Mouse (Mus musculus) MN1 (cell line): ENCODE data around the gene Elovl5.

Experiments
- DNase-seq: peaks from one replicate; pipeline ENCODE4 v3.0.0-alpha.2; 2016; ENCODE audit warnings: low spot score

Gene Elovl5

DNA sequence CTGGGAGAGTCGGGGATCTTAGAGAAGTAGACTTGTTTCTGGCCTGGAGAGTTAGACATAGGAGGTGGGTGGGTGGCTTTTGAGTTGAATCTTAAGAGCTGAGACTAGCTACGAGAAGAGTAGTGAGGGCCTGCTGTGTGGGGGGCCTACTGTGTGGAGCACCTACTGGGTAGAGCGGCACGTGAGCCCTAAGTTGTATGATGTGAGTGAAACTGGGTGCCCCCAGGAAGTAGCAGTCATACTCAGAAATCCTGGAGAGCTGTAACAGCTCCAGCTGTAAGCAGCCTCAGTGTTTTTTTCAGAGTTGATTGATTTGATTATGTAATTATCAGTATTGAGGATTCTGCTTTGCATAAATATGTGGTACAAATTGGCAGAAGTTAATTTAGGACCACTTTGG lies 11.6 kb downstream of the Elovl5 start:
- no peak for DNase-seq

DNA sequence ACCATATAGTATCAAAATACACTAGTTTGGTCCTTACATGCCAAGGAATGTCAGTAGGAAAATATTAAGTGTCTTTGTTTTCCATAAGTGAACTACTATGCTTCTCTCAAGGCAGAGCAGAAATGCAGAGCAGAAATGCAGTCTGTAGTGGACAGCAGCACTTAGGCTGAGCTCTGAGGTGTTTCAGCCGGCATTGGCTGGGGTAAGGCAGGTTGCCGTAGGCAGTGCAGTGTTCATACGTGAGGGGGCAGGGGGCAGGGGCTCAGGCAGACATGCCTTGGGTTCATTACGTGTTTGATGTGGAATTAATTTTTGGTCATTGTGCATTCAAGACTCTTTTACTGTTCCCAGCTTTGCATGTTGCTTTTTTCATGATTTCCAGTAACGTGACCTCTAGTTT lies 12.1 kb downstream of the Elovl5 start:
- DNase-seq, result no peak

DNA sequence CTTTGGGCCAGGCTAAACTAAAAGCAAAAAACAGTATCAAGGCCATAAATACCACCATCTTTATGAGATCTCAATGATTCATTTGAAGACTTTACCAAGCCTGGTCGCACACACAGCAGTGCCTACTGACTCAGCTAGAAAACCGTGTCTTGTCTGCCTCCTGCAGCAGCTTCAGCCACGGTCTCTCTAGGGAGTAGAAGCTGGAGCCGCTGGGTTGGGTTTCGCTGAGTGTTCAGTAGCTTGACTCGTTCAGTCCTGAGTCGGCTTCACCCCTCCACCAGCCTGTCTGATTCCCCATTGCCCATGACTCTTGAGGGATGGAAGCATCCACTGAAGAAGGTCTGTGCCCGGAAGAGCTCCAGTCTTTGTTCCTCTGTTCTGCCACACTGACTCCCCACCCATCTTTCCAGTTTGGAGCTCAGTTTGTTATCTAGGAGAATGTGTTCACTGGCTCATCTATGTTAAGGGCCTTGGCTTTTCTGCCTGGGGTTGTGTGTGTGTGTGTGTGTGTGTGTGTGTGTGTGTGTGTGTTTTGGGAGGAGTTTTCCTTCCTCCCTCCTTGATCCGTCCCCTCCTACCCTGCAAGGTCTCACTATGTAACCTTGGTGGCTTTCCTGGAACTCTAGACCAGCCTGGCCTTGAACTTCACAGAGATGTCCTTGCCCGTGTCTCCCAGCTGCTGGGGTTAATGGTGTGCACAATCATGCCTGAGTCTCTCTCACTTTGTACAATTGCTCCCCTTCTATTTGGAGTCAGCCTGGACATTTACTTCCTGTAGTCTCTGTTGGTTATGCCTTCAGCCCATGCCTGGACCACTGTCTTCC lies 13.1 kb downstream of the Elovl5 start:
- DNase-seq, result peak; percentile 64

DNA sequence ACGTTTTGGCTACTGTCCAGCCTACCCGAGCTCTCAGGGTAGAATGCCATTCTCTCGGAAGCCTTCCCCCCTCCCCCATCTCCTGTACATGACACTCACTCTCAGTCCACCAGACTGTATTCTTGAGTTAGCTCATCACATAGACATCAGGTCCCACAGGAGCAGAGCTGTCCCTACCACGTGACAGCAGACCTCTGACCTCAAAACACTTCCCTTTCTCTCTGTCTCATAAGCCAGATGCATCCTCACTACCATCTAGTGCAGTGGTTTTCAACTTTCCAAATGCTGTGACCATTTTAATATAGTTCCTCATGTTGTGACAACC lies 13.7 kb downstream of the Elovl5 start:
- DNase-seq, result no peak

DNA sequence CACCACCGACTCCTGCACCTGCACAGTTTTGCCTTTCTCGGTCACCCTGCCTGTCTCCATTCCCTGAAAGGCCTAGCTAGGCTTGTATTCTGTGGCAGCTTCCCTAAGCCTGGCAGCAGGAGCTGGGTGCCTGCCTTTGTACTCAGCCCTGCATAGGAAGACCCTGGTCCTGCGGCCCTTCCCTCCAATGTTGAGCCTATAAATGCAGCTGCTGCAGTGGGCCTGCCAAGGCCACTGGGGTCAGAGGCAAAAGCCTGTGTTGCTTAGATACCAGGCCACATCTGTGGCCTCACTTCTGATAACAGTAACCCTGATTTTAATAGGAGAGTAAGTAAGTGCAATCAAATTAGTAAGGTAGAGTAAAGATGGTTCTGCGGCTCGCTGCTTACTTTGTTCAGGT lies 14.6 kb downstream of the Elovl5 start:
- DNase-seq, result no peak

DNA sequence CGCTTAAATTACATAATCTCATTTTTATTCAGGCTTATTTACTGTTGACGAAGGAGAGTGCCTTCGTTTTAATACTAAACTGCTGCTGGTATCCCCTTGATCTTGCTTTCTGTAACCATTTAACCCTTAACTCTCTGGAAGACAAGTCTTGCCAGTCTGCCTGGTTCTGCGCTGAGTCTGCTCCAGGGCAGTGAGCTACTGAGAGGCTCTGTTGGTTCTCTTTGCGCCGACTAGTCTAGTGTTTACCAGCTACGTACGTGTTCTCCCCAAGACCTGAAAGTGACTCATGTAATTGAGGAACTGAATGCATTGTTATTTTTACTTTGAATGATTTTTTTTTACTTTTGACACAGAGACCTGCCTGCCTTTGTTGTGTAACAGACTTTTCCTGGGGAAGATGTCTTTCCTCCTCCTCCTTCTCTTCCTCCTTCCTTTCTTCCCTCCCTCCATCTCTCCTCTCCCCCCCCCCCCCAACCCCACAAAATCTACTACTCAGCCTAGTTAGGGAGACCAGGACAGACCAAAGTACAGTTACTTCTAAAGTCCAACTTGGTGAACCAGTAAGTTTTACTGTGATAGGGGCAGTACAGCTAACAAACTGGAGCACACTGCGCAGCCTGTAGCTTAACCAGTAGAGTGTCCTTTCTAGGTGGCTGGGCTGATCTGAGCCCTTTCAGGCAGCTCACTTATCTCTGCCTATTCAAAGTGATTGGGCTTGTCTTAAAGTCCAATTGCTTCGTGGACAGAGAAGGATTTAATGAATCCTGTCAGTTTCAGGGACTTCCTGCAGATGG lies 18.9 kb downstream of the Elovl5 start:
- no peak for DNase-seq

DNA sequence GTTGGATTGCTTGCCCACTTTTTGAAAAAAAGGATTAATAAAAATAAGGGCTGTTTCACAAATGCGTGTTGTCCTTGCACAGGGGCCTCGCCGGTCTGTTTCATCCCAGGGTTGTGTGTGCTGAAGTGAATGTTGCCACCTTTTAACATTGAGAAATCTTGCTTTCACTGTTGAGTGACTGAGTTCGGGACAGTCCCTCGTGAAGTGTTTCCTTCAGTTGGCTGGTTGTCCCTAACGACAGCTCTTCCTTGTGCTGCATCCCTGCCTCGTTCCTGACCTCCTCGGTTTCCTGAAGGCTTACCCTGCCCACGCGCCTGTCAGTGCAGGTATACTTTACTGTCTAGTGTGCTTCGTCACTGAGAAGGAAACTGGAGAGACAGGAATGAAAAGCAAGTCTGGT lies 20.7 kb downstream of the Elovl5 start:
- DNase-seq, result no peak

DNA sequence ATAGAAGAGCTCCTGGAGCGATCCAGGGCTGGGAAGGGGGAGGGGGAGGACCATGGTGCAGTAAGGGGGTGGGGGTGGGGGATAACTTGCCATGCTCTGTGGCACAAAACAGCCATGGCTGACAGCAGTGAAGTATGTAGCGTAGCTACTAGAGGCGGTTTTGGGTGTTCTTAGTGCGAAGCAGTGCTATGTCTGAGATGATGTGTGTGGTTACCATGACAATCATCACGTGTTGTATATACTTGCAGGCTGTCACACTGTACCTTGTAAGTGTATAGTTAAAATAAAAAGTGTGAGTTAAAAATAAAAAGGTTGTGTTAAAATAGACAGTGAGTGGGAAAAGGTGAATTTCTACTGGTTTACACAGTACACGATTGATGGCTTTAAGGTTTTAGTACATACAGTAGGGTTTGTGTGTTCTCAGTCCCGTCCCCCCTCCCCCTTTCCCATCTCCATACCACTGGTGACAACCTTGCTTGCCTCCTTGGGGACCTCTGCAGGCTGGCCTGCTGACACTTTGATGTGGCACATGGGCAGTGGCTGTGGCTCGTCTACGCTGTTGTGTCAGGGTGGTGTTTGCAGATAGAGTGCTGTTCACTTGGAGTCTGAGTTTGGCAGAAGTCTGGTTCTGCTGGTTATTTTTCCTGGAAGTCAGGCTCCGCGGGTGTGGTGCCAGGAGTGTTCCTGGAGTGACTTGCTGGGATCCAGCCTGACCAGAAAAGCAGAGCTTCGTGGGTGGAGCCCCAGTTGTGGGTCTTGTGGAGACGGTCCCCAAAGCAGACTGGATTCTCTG lies 21.8 kb downstream of the Elovl5 start:
- DNase-seq, result no peak

DNA sequence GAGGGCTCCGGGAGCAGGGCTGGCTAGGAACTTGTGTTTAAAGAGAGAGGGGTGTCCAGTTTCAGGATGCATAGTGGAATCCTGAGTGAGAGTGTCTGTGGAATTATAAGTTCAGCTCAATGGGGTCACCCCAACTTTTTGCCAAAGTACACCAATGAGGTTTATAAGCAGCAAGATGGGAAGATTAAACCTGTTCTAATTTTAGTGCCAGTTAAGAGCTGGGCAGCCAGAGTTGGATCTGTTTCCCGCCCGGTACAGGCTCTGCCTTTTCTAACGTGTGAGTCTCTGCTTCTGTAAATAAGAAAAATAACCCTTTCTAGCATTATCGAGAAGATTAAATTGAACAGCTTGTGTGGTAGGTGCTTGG lies 22.4 kb downstream of the Elovl5 start:
- DNase-seq, result no peak

DNA sequence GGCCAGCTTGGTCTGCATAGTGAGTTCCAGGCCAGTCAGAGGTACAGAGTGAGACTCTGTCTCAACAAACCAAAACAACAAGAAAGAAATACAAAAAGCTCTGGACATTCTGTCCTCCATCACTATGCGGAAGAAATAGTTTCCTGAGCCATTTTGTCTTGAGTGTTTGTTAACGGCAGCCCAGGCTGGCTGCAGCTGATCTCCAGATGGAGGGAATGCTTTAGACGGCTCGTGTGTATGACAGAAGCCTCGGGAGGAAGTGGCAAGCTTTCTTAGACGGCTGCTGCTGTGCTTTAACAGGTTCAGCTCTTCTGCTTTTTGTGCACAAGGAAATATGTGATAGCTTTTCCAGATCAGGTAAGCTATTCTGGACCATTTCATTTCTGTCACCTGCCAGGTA lies 23.9 kb downstream of the Elovl5 start:
- no peak for DNase-seq

DNA sequence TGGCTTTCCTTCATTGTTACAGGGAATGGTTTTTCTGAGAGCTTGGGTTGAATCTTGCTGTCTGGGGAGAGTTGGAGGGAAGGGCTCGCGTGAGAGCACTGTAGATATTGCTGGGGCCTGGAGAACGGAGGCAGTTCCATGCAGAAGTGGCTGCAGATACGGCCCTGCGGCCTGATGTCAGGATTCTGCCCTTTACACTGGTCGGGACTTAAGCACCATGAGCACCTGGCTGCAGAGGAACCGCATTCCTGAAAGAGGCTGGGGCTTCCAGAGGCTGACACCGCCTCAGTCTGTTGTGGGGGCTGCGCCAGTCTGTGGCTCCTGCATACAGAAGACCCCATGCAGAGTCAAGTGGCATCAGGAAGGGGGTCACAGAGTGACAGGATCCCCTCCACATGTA lies 24.7 kb downstream of the Elovl5 start:
- DNase-seq, result no peak

DNA sequence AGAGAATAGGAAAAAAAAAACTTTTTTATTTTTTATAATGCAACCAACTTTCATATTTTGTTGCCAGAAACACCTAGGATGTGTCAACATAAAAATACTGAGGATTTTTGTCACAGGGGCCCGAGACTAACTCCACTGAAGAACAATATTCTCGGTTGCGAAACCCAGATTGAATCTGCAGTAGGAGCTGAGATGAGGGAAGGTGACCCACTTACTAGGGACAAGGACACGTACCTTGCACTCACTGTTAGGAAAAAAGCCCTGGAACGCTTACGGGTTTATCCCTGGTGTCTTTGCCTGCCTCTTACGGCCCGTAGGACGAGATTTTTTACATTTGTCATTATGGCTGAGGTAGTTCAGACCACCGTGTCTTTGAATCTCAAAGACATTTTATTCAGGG lies 25.2 kb downstream of the Elovl5 start:
- no peak for DNase-seq

DNA sequence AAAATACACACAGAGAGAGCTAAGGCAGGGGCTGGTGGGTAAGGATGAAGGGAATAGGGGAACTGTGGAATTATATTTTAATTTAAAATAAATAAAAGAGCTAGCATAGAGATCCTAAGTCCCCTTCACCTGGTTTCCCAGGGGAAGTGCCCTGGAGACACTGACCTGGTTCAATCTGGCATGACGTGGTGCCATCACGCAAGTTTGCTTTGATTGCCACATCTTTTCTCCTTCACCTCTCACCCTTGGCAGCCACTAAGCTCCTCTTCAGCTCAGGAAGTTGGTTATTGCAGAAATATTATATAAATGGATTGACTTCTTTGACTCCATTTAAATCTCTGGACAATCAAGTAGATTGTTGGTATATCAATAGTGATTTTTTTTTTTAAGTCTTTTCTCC lies 26.2 kb downstream of the Elovl5 start:
- no peak for DNase-seq

DNA sequence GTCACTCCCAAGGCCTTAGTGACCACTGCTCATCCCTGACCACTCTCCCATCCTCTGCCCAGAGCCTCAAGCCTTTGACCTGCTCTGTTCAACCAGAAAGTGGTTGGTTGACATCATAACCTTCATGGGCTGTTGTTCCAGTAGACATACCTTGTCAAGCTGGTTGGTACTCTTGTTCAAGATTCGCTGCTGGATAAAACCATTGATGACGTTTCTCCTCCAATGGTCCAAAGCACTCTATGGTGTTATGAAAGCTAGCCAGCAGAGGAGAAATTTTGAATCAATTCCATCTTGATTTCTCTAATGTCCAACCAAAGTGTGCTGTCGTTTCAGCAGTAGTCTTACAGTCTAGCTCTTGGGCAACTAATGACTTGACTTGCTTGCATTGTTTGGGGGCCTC lies 27.0 kb downstream of the Elovl5 start:
- no peak for DNase-seq

DNA sequence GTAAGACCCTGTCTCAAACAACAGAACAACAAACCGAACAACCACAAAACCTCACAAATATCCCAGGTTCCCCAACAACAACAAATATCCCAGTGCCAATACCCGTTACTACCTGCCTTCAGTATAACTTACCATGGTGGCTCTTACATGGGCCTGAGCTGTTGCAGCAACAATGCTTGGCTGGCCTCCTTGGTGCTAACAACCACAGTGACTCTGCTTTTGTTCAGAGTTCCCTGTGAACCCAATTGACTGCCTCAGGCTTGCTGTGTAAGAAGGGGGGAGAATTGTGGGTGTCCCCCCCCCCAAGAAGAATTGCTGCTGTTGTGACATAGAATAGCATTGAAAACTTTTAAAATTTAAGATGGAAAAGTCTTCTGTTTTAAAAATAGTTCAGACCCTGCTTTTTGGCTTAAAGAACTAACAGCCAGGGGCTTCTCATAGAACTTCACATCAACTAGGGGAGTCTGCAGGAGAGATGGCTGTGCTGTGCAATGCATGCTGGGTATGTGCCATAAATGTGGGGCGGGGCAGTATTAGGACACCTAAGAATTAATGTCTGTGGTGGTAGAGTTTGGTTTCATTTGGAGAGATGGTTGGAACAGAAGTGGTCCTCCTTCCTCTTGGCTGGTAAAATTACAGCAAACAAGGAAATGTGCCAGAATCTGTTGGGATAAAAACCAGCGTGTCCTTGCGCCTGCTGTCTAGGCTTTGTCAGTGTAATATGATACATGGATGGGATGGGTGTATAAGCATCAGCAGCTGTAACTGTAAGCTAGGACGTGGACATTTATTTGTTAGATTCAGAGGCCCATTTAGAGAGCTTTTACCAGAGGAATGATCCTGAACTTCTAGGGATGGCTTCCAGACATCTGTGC lies 28.9 kb downstream of the Elovl5 start:
- no peak for DNase-seq

DNA sequence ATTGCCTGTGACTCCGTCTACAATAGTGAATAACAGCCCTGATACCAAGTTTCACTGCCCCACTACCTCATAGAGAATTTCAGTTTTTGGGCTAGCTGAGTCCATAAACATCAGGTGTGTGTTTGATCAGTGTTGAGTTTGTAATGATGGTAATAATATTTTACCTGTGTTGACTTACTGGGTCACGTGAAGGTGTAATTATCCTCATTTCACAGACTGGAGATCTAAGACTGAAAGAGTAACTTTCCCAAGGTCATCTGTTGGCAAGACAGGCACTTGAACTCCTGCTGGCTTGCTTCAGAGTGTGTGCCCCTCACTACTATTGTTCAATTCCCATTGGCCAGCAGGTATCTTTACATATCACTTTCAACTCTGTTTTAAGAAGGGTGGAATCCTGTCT lies 31.1 kb downstream of the Elovl5 start:
- no peak for DNase-seq

DNA sequence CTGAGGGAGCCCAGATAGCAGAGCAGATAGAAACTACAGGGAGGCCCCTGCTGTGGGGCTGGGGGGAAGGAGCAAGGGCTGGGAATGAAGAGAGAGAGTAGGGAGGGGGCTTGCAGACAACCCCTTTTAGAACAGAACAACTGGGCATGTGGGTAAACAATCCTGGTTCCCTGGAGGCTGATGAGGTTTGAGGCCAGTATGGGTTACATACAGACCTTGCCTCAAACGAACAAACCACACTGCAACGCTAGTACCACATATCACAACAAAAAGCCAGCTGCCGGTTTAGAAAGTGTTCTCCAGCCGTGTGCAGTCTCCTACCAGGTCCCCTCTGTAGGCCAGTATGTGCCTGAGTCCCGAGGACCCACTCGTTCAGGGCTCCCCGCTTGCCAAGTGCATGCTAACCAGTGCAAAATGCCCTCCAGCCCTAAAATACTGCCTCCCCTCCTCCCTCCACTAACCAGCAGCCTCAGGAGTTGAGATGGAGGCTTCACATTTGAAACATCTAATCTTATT lies 32.6 kb downstream of the Elovl5 start:
- no peak for DNase-seq

DNA sequence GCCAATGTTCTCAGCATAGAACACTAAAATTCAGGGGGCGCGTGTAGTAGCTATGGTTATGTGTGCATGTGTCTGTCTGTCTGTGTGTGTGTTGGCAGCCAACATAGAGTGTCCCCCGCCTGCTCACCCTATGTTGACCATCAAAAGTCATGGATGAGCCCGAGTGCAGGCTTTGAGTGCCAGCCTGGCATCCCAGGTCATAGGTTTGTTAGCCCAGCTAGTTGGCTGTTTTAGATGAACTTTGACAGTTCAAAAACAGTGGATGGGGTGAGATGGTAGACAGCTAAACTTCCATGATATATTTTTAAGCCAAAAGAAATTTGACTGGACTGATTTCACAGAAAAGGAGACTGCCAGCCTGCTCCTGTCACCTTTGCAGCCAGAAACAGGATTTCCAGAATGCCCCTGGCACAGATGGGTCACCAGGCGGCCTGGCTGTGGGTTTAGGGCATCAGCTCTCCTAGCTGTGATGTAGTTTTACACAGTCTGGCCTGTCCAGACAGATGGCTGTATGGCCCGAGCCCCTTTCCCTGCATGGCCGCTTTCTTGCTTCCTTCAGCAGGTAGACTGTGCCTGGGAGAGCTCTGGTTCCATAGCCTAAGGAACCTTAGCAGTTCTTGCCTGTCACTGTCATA lies 33.8 kb downstream of the Elovl5 start:
- DNase-seq, result no peak

DNA sequence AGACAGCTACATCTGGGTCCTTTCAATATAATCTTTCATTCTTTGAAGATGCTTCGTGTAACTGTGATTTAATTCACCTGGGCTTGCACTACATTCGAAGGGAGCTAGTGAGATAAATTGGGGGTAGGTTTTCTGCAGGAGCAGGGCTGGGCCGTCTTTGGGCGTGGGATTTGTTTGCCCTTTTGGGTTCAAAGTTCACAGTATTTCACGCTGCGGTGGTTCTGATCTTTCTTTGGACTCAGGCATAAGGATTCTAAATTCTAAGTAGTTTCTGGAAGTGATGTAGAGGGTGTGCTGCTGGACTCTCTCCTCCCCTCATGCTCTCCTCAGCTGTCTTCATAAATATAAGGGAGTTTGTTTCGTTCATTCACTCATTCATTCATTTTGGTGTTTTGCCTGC lies 34.8 kb downstream of the Elovl5 start:
- no peak for DNase-seq

DNA sequence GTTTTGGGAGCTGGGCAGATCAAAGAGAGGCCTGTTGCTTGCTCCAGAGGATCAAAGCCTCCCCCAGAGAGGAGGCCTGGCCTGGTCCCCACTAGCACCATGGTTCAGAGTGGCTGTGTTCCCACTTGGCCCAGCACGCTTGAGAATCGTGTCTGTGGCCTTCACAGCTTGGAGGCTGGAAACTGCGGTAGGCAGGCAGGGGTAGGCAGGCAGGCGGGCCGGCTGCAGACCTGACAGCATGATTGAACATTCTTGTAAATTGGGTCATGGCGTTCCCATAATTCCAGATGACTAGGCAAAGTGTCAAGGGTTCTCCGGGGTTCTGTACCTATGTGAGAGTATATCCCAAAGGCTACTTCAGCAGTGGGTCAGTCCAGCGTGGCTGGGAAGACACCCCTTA lies 35.9 kb downstream of the Elovl5 start:
- DNase-seq, result no peak

DNA sequence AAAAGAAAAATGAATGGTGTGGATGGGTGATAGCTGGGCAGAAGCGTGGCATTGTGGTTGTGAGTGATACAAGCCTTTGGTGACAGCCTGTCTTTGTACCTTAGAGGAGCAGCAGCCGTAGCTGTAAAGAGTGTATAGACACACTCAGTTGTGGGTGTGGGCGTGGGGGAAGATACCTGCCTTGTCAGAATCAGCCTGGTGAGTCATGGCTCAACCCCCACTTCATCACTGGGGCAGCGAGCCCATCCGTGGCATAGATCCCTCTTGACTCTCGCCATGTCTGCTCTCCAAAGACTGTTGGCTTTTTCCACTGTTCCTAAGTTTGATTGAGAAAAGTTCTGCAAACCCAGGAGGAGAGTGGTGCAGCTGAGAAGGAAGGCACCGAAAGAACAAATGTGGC lies 37.3 kb downstream of the Elovl5 start:
- DNase-seq, result no peak
